Mouse (Mus musculus) forebrain, postnatal 0 days (tissue): ENCODE measurements around the gene Agpat1. TPM values are rescaled to one million over a fixed set of nuclear protein-coding genes. Genes with fewer than 3 reads are reported as not detected.

ENCODE experiments used
- ATAC-seq: fragments of 200-750 bp; cut with Nextera tagmentation; 2 replicates; pipeline ENCODE4 v1.8.0; 2017; ENCODE audit warnings: mild to moderate bottlenecking, moderate library complexity
- DNase-seq: peaks from one replicate; pipeline ENCODE4 v3.0.0-alpha.2; 2015
- H3K27ac ChIP-seq: fragments of 300-500 bp; sonication (generic); 2 replicates; pipeline ENCODE4 v1.5.1; 2014; ENCODE audit warnings: low read depth, mild to moderate bottlenecking, antibody characterized with exemption, low read length, moderate library complexity, mixed read lengths
- H3K27me3 ChIP-seq: fragments of 300-500 bp; sonication (generic); 2 replicates; pipeline ENCODE4 v1.6.1; 2014; ENCODE audit warnings: mild to moderate bottlenecking, low read length, mixed read lengths; ENCODE audit not compliant: insufficient read depth
- H3K36me3 ChIP-seq: fragments of 300-500 bp; sonication (generic); 2 replicates; pipeline ENCODE4 v1.6.1; 2014; ENCODE audit warnings: mild to moderate bottlenecking, moderate library complexity; ENCODE audit not compliant: insufficient read depth
- H3K4me1 ChIP-seq: fragments of 300-500 bp; sonication (generic); 2 replicates; pipeline ENCODE4 v1.6.1; 2014; ENCODE audit warnings: antibody characterized with exemption; ENCODE audit not compliant: insufficient read depth
- H3K4me2 ChIP-seq: fragments of 300-500 bp; sonication (generic); 2 replicates; pipeline ENCODE4 v1.6.1; 2014; ENCODE audit warnings: low read depth, mild to moderate bottlenecking, moderate library complexity
- H3K4me3 ChIP-seq: fragments of 300-500 bp; sonication (generic); 2 replicates; pipeline ENCODE4 v1.5.1; 2014; ENCODE audit warnings: low read depth, low read length, mixed read lengths
- H3K9ac ChIP-seq: fragments of 300-500 bp; sonication (generic); 2 replicates; pipeline ENCODE4 v1.6.1; 2014; ENCODE audit warnings: mild to moderate bottlenecking
- H3K9me3 ChIP-seq: fragments of 300-500 bp; sonication (generic); 2 replicates; pipeline ENCODE4 v1.6.1; 2016; ENCODE audit warnings: low read length
- CTCF ChIP-seq: sonication (generic); IDR thresholded peaks from 2 replicates; pipeline ENCODE4 v1.5.1; 2016; ENCODE audit warnings: antibody characterized with exemption, control low read depth, low read depth
- WGBS: fragments of 180-500 bp; shearing (Covaris S2); extraction: QIAGEN DNeasy Blood & Tissue Kit; methylation state at CpG from one replicate; pipeline ENCODE4 v1.1.7; 2014; 5-methylcytosine and 5-hydroxymethylcytosine counted together
- polyA plus RNA-seq: library from polyadenylated mRNA; unstranded; fragments of >200 nt; fragmentation: Nextera tagmentation; extraction: Ambion mirVana; gene quantifications from 2 replicates; pipeline ENCODE4 v1.2.1, GENCODE M21; 2015
- total RNA-seq: library from RNA; depleted of rRNA; stranded (reverse); fragments of >200 nt; gene quantifications from 2 replicates; pipeline ENCODE4 v1.2.3, GENCODE M21; 2014

Gene Agpat1
- total and polyA plus RNA-seq, 2 experiments from 2014 or later = 104 to 217 TPM

- no peak for DNase-seq
- no peak overlapping the region for H3K9ac ChIP-seq
- peaks cover 10% of the 10 kb centered on the region for H3K36me3 ChIP-seq
- no peak overlapping the region; the same call in 1 of the 2 replicates for H3K4me2 ChIP-seq
- H3K9me3 ChIP-seq = no peaks in the 10 kb centered on the region
- H3K27me3 ChIP-seq = no peaks in the 10 kb centered on the region
- no peak overlapping the region for H3K4me3 ChIP-seq
- no peak overlapping the region for H3K27ac ChIP-seq
- WGBS = 78% methylated on average over 15 of the region's 15 CpGs
- no peak for ATAC-seq
- H3K4me1 ChIP-seq = peaks cover 25% of the 10 kb centered on the region
- TF ChIP-seq CTCF = no peak
Measured at GRCm38 (mm10) chr17:34590154-34590987, 13.7 kb upstream of the Agpat1 start.

GRCm38 (mm10) chr17:34591029-34591993 lies 12.8 kb upstream of the Agpat1 start, which contains the start of gene Pbx2:
TSS of gene Pbx2 (plus strand) at chr17:34591266.
- ATAC-seq (no peak), DNase-seq (peak; percentile 41)
- TF ChIP-seq CTCF = no peak
- Histone ChIP-seq H3K9ac (peak within 1 kb of the TSS; percentile 94), H3K27ac (peak within 1 kb of the TSS; percentile 97), H3K4me2 (peak within 1 kb of the TSS; percentile 93), H3K36me3 (peaks cover 17% of the 10 kb centered on the region), H3K4me3 (peak within 1 kb of the TSS; percentile 89), H3K4me1 (peaks cover 18% of the 10 kb centered on the region), H3K9me3 (no peaks in the 10 kb centered on the region), H3K27me3 (no peaks in the 10 kb centered on the region)
- 1% methylated on average over 21 of the region's 21 CpGs for WGBS

GRCm38 (mm10) chr17:34591994-34592375 lies 12.1 kb upstream of the Agpat1 start:
- peak overlapping the region; percentile 93 for H3K4me2 ChIP-seq
- peak; percentile 35 for ATAC-seq

GRCm38 (mm10) chr17:34592581-34593549 lies 11.2 kb upstream of the Agpat1 start:
- ATAC-seq (peak; percentile 39), DNase-seq (peak; percentile 57)
- Histone ChIP-seq H3K27me3 (no peaks in the 10 kb centered on the region), H3K36me3 (peaks cover 17% of the 10 kb centered on the region), H3K27ac (peak overlapping the region; percentile 97), H3K9ac (peak overlapping the region; percentile 94), H3K4me2 (peak overlapping the region; percentile 93), H3K9me3 (no peaks in the 10 kb centered on the region), H3K4me1 (peaks cover 14% of the 10 kb centered on the region), H3K4me3 (peak overlapping the region; percentile 89)
- 3% methylated on average over 31 of the region's 32 CpGs for WGBS
- no peak for TF ChIP-seq CTCF

More at GRCm38 (mm10) chr17:34591994-34592375, 12.1 kb upstream of the Agpat1 start:
- peak; percentile 91 for DNase-seq
- H3K27ac ChIP-seq = peak overlapping the region; percentile 97
- H3K9ac ChIP-seq = peak overlapping the region; percentile 94
- under 1% methylated on average over 26 of the region's 35 CpGs for WGBS
- H3K4me3 ChIP-seq = peak overlapping the region; percentile 89
- no peaks in the 10 kb centered on the region for H3K27me3 ChIP-seq
- no peak for TF ChIP-seq CTCF
- H3K36me3 ChIP-seq = peaks cover 17% of the 10 kb centered on the region
- peaks cover 16% of the 10 kb centered on the region for H3K4me1 ChIP-seq
- H3K9me3 ChIP-seq = no peaks in the 10 kb centered on the region

- Histone ChIP-seq H3K36me3 (peaks cover 17% of the 10 kb centered on the region), H3K9ac (peak overlapping the region; percentile 94), H3K27me3 (no peaks in the 10 kb centered on the region), H3K27ac (peak overlapping the region; percentile 97; the same call in 1 of the 2 replicates), H3K4me3 (peak overlapping the region; percentile 89), H3K4me2 (peak overlapping the region; percentile 93), H3K4me1 (peaks cover 8% of the 10 kb centered on the region), H3K9me3 (no peaks in the 10 kb centered on the region)
- DNase-seq (no peak), ATAC-seq (no peak)
- TF ChIP-seq CTCF = 0 out of 2 replicates have a peak, but pooled peaks have one; percentile 3
- WGBS = 51% methylated on average over 34 of the region's 34 CpGs
Measured at GRCm38 (mm10) chr17:34593752-34594525, 10.1 kb upstream of the Agpat1 start.
